Mouse (Mus musculus) hindbrain, embryonic 11.5 days (tissue): ENCODE data around the gene Fbxo28. TPM values are rescaled to one million over a fixed set of nuclear protein-coding genes. Genes with fewer than 3 reads are reported as not detected.

Experiments
- ATAC-seq: fragments of 200-750 bp; cut with Nextera tagmentation; 2 replicates; pipeline ENCODE4 v1.8.0; 2017; ENCODE audit warnings: mild to moderate bottlenecking, moderate TSS enrichment, moderate library complexity; ENCODE audit not compliant: low FRiP score
- DNase-seq: peaks from one replicate; pipeline ENCODE4 v3.0.0-alpha.2; 2015; ENCODE audit warnings: low spot score
- H3K27ac ChIP-seq: fragments of 300-500 bp; sonication (generic); 2 replicates; pipeline ENCODE4 v1.5.1; 2014; ENCODE audit warnings: mild to moderate bottlenecking, low read depth, low read length
- H3K27me3 ChIP-seq: fragments of 300-500 bp; sonication (generic); 2 replicates; pipeline ENCODE4 v1.6.1; 2014; ENCODE audit warnings: mild to moderate bottlenecking, low read length, moderate library complexity, mixed read lengths; ENCODE audit not compliant: control insufficient read depth, insufficient read depth
- H3K36me3 ChIP-seq: fragments of 300-500 bp; sonication (generic); 2 replicates; pipeline ENCODE4 v1.6.1; 2014; ENCODE audit warnings: mild to moderate bottlenecking, low read length, moderate library complexity, mixed read lengths; ENCODE audit not compliant: control insufficient read depth, insufficient read depth
- H3K4me1 ChIP-seq: fragments of 300-500 bp; sonication (generic); replicated peaks from 2 replicates; pipeline ENCODE4 v1.6.1; 2014; ENCODE audit warnings: low read length, mixed read lengths; ENCODE audit not compliant: control insufficient read depth, insufficient read depth
- H3K4me2 ChIP-seq: fragments of 300-500 bp; sonication (generic); replicated peaks from 2 replicates; pipeline ENCODE4 v1.6.1; 2014; ENCODE audit warnings: mild to moderate bottlenecking, low read depth, low read length
- H3K4me3 ChIP-seq: fragments of 300-500 bp; sonication (generic); 2 replicates; pipeline ENCODE4 v1.5.1; 2014; ENCODE audit warnings: low read depth, low read length
- H3K9ac ChIP-seq: fragments of 300-500 bp; sonication (generic); 2 replicates; pipeline ENCODE4 v1.6.1; 2014; ENCODE audit warnings: low read depth, low read length
- H3K9me3 ChIP-seq: fragments of 300-500 bp; sonication (generic); 2 replicates; pipeline ENCODE4 v1.6.1; 2016; ENCODE audit warnings: low read length; ENCODE audit not compliant: control insufficient read depth
- WGBS: fragments of 180-500 bp; shearing (Covaris S2); extraction: QIAGEN DNeasy Blood & Tissue Kit; methylation state at CpG from one replicate; pipeline ENCODE4 v1.1.7; 2014; 5-methylcytosine and 5-hydroxymethylcytosine counted together
- polyA plus RNA-seq: library from polyadenylated mRNA; unstranded; fragments of >200 nt; fragmentation: Nextera tagmentation; extraction: Ambion mirVana; gene quantifications from 2 replicates; pipeline ENCODE4 v1.2.1, GENCODE M21; 2014

Gene Fbxo28
- polyA plus RNA-seq, 1 experiment from 2014 or later: 35.7 TPM

GRCm38 (mm10) chr1:182358133-182358532 lies 16.7 kb upstream of the Fbxo28 start:
- DNase-seq (no peak), ATAC-seq (no peak)
- Histone ChIP-seq H3K9ac (no peak overlapping the region), H3K9me3 (no peaks in the 10 kb centered on the region), H3K4me1 (no peaks in the 10 kb centered on the region), H3K4me2 (no peak overlapping the region), H3K36me3 (no peaks in the 10 kb centered on the region), H3K4me3 (no peak overlapping the region), H3K27ac (no peak overlapping the region), H3K27me3 (no peaks in the 10 kb centered on the region)
- WGBS: 95% methylated on average over 1 of the region's 1 CpGs

GRCm38 (mm10) chr1:182354504-182355147 lies 13.2 kb upstream of the Fbxo28 start:
- DNase-seq: no peak
- H3K36me3 ChIP-seq: no peaks in the 10 kb centered on the region
- no peaks in the 10 kb centered on the region for H3K9me3 ChIP-seq
- no peak overlapping the region for H3K4me2 ChIP-seq
- 88% methylated on average over 11 of the region's 11 CpGs for WGBS
- no peak for ATAC-seq
- no peak overlapping the region for H3K9ac ChIP-seq
- H3K27me3 ChIP-seq: no peaks in the 10 kb centered on the region
- no peak overlapping the region for H3K4me3 ChIP-seq
- no peaks in the 10 kb centered on the region for H3K4me1 ChIP-seq
- no peak overlapping the region for H3K27ac ChIP-seq

- H3K4me1 ChIP-seq: no peaks in the 10 kb centered on the region
- 88% methylated on average over 6 of the region's 6 CpGs for WGBS
- no peaks in the 10 kb centered on the region for H3K36me3 ChIP-seq
- H3K27me3 ChIP-seq: no peaks in the 10 kb centered on the region
- DNase-seq (no peak), ATAC-seq (no peak)
- H3K9ac ChIP-seq: no peak overlapping the region
- no peaks in the 10 kb centered on the region for H3K9me3 ChIP-seq
- H3K4me3 ChIP-seq: no peak overlapping the region
- no peak overlapping the region for H3K27ac ChIP-seq
- no peak overlapping the region for H3K4me2 ChIP-seq
These were observed 8.1 kb upstream of the Fbxo28 start for GRCm38 (mm10) chr1:182349557-182349956.

- H3K27me3 ChIP-seq: no peaks in the 10 kb centered on the region
- 83% methylated on average over 5 of the region's 5 CpGs for WGBS
- no peak for ATAC-seq
- H3K4me2 ChIP-seq: no peak overlapping the region
- H3K4me1 ChIP-seq: no peaks in the 10 kb centered on the region
- no peak for DNase-seq
- H3K9me3 ChIP-seq: no peaks in the 10 kb centered on the region
- H3K9ac ChIP-seq: no peak overlapping the region
- no peak overlapping the region for H3K27ac ChIP-seq
- H3K36me3 ChIP-seq: no peaks in the 10 kb centered on the region
- no peak overlapping the region for H3K4me3 ChIP-seq
These were observed 5.1 kb upstream of the Fbxo28 start for GRCm38 (mm10) chr1:182346491-182346890.

- DNase-seq (no peak), ATAC-seq (no peak)
- 74% methylated on average over 2 of the region's 2 CpGs for WGBS
- no peaks in the 10 kb centered on the region for H3K9me3 ChIP-seq
- H3K4me1 ChIP-seq: no peaks in the 10 kb centered on the region
- no peaks in the 10 kb centered on the region for H3K36me3 ChIP-seq
- no peak overlapping the region for H3K27ac ChIP-seq
- no peak overlapping the region for H3K4me3 ChIP-seq
- H3K4me2 ChIP-seq: no peak overlapping the region
- H3K27me3 ChIP-seq: no peaks in the 10 kb centered on the region
- H3K9ac ChIP-seq: no peak overlapping the region
These were observed 4.4 kb upstream of the Fbxo28 start for GRCm38 (mm10) chr1:182345857-182346256.

- H3K27ac ChIP-seq: no peak overlapping the region
- 0 out of 2 replicates have a peak, but pooled peaks have one; percentile 22 for ATAC-seq
- no peaks in the 10 kb centered on the region for H3K36me3 ChIP-seq
- peak overlapping the region; percentile 54 for H3K4me2 ChIP-seq
- H3K27me3 ChIP-seq: no peaks in the 10 kb centered on the region
- 41% methylated on average over 6 of the region's 6 CpGs for WGBS
- H3K9me3 ChIP-seq: no peaks in the 10 kb centered on the region
- H3K9ac ChIP-seq: peak overlapping the region; percentile 100
- DNase-seq: no peak
- H3K4me1 ChIP-seq: no peaks in the 10 kb centered on the region
- peak overlapping the region; percentile 99 for H3K4me3 ChIP-seq
These were observed 564 bp upstream of the Fbxo28 start for GRCm38 (mm10) chr1:182341993-182342392.

- ATAC-seq (no peak), DNase-seq (peak; percentile 5)
- H3K4me3 ChIP-seq: peak overlapping the region; percentile 99
- H3K4me2 ChIP-seq: peak overlapping the region; percentile 57
- H3K36me3 ChIP-seq: no peaks in the 10 kb centered on the region
- no peak overlapping the region for H3K27ac ChIP-seq
- WGBS: 43% methylated on average over 7 of the region's 7 CpGs
- H3K27me3 ChIP-seq: no peaks in the 10 kb centered on the region
- H3K9me3 ChIP-seq: no peaks in the 10 kb centered on the region
- no peaks in the 10 kb centered on the region for H3K4me1 ChIP-seq
- H3K9ac ChIP-seq: peak overlapping the region; percentile 100
These were observed 1.1 kb downstream of the Fbxo28 start for GRCm38 (mm10) chr1:182340281-182340680.

GRCm38 (mm10) chr1:182338961-182339565 lies 2.4 kb downstream of the Fbxo28 start:
- H3K36me3 ChIP-seq: no peaks in the 10 kb centered on the region
- no peaks in the 10 kb centered on the region for H3K9me3 ChIP-seq
- no peak overlapping the region for H3K4me3 ChIP-seq
- H3K4me1 ChIP-seq: no peaks in the 10 kb centered on the region
- 0 out of 2 replicates have a peak overlapping the region, but pooled peaks have one; percentile 57 for H3K4me2 ChIP-seq
- 79% methylated on average over 7 of the region's 7 CpGs for WGBS
- H3K9ac ChIP-seq: no peak overlapping the region
- no peak overlapping the region for H3K27ac ChIP-seq
- H3K27me3 ChIP-seq: no peaks in the 10 kb centered on the region
- no peak for DNase-seq
- ATAC-seq: no peak
